Comparison of ENCODE assay signal across 24 mouse cellular contexts in the genomic region with DNA sequence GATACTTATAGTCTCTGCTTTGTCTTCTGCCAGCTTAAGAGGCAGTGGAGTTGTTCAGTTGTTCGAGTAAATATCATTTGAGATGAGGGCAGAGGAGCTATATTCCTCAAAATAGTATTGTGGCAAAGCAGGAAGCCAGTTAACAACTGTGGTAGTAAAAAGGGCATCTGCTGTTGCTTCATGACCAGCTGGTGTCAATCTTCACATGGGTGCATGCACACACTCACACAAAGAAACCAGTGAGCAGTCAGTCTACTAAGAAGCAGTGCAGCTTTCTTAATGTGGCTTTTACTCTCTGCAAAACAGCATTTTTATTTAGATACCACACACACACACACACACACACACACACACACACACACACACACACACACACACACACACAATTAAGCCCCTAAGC.
A peak's percentile ranks its signal among the peaks of the same experiment; 100 is the strongest.
DNase-seq lines count a peak whose midpoint lies in the region; ATAC-seq and TF ChIP-seq lines count a peak whose summit lies in the region.
"Had no signal": no experiment of that assay in that cellular context is flagged by ENCODE, and none has a peak within 500 bp of the region (broad histone marks: within the 10 kb centered on the region; RNA-seq: fewer than 3 reads in every experiment).

No protein-coding gene starts in this region.

- no peaks in the 10 kb centered on the region for H3K9me3 ChIP-seq in forebrain, embryonic 15.5 days
- H3K9me3 ChIP-seq in forebrain, embryonic 12.5 days = no peaks in the 10 kb centered on the region
- H3K9me3 ChIP-seq in midbrain, postnatal 0 days (ENCODE audit: low read length) = no peaks in the 10 kb centered on the region
- no peaks in the 10 kb centered on the region for H3K9me3 ChIP-seq in midbrain, embryonic 13.5 days
- H3K9me3 ChIP-seq in stomach, postnatal 0 days (ENCODE audit: control insufficient read depth, low read length) = no peaks in the 10 kb centered on the region
- H3K9me3 ChIP-seq: embryonic facial prominence, embryonic 10.5 days; heart, embryonic 13.5 days; hindbrain, embryonic 12.5 days; limb, embryonic 15.5 days; midbrain, embryonic 12.5 days; neural tube, embryonic 12.5 days had no signal

- no peak overlapping the region for H3K4me3 ChIP-seq in forebrain, embryonic 15.5 days
- no peak overlapping the region for H3K4me3 ChIP-seq in forebrain, embryonic 12.5 days (replicated peaks)
- H3K4me3 ChIP-seq in midbrain, postnatal 0 days (ENCODE audit: low read depth, low read length) = no peak overlapping the region
- H3K4me3 ChIP-seq in midbrain, embryonic 13.5 days (replicated peaks) = no peak overlapping the region
- H3K4me3 ChIP-seq in stomach, postnatal 0 days (ENCODE audit: low read depth, low read length) = no peak overlapping the region
- H3K4me3 ChIP-seq: embryonic facial prominence, embryonic 10.5 days; heart, adult 2 months; heart, embryonic 13.5 days; hindbrain, embryonic 12.5 days; left cerebral cortex, adult 2 months; limb, embryonic 15.5 days; midbrain, embryonic 12.5 days; neural tube, embryonic 12.5 days had no signal

- H3K36me3 ChIP-seq in forebrain, embryonic 15.5 days = no peaks in the 10 kb centered on the region
- no peaks in the 10 kb centered on the region for H3K36me3 ChIP-seq in forebrain, embryonic 12.5 days (replicated peaks)
- no peaks in the 10 kb centered on the region for H3K36me3 ChIP-seq in midbrain, postnatal 0 days (ENCODE audit: insufficient read depth, low read length)
- H3K36me3 ChIP-seq in midbrain, embryonic 13.5 days = no peaks in the 10 kb centered on the region
- H3K36me3 ChIP-seq in stomach, postnatal 0 days (ENCODE audit: control insufficient read depth, insufficient read depth, low read length) = no peaks in the 10 kb centered on the region
- H3K36me3 ChIP-seq: embryonic facial prominence, embryonic 10.5 days; heart, embryonic 13.5 days; hindbrain, embryonic 12.5 days; limb, embryonic 15.5 days; midbrain, embryonic 12.5 days; neural tube, embryonic 12.5 days had no signal

- DNase-seq in midbrain, postnatal 0 days (ENCODE audit: low spot score) = peak; percentile 56
- DNase-seq in forelimb bud, embryonic 11.5 days (ENCODE audit: low read depth, low spot score) = peak; percentile 20
- DNase-seq in urinary bladder, postnatal 14 days (ENCODE audit: low spot score) = no peak
- DNase-seq in stomach, postnatal 0 days (ENCODE audit: low spot score) = no peak
- DNase-seq: adrenal gland, adult 8-10 months; cerebellum, adult 8-10 months; gastrocnemius, postnatal 36 days; heart, adult 2 months; heart, postnatal 14 days; kidney, adult 11 months; kidney, postnatal 4 days; lung, embryonic 14.5 days had no signal

- TF ChIP-seq EP300 in stomach, postnatal 0 days (optimal IDR thresholded peaks at IDR 0.05) = no peak

- no peak for TF ChIP-seq CTCF in midbrain, postnatal 0 days (IDR thresholded peaks at IDR 0.05)
- TF ChIP-seq CTCF in stomach, postnatal 0 days (IDR thresholded peaks at IDR 0.05; ENCODE audit: low read depth) = no peak

- ATAC-seq in forebrain, embryonic 15.5 days (replicated peaks) = peak; percentile 47
- no peak for ATAC-seq in forebrain, embryonic 12.5 days (ENCODE audit: low FRiP score)
- no peak for ATAC-seq in midbrain, postnatal 0 days (ENCODE audit: low FRiP score)
- ATAC-seq in midbrain, embryonic 13.5 days = no peak
- no peak for ATAC-seq in stomach, postnatal 0 days (ENCODE audit: low FRiP score, low TSS enrichment)
- ATAC-seq: activated CD4-positive, CD25-positive, alpha-beta regulatory T cell, adult 4 months had no signal

- no peaks in the 10 kb centered on the region for H3K27me3 ChIP-seq in forebrain, embryonic 15.5 days
- no peaks in the 10 kb centered on the region for H3K27me3 ChIP-seq in forebrain, embryonic 12.5 days
- no peaks in the 10 kb centered on the region for H3K27me3 ChIP-seq in midbrain, postnatal 0 days (ENCODE audit: insufficient read depth, low read length)
- H3K27me3 ChIP-seq in midbrain, embryonic 13.5 days = no peaks in the 10 kb centered on the region
- no peaks in the 10 kb centered on the region for H3K27me3 ChIP-seq in stomach, postnatal 0 days (ENCODE audit: control insufficient read depth, insufficient read depth, low read length)
- H3K27me3 ChIP-seq: heart, embryonic 13.5 days; hindbrain, embryonic 12.5 days; limb, embryonic 15.5 days; midbrain, embryonic 12.5 days; neural tube, embryonic 12.5 days had no signal

- WGBS in forebrain, embryonic 15.5 days = 41% methylated on average over 1 of the region's 1 CpGs
- 85% methylated on average over 1 of the region's 1 CpGs for WGBS in forebrain, embryonic 12.5 days
- 86% methylated on average over 1 of the region's 1 CpGs for WGBS in midbrain, postnatal 0 days
- WGBS in midbrain, embryonic 13.5 days = 83% methylated on average over 1 of the region's 1 CpGs
- WGBS in stomach, postnatal 0 days = 76% methylated on average over 1 of the region's 1 CpGs

- H3K4me1 ChIP-seq in forebrain, embryonic 15.5 days = peaks cover 44% of the 10 kb centered on the region
- H3K4me1 ChIP-seq in forebrain, embryonic 12.5 days = peaks cover 3% of the 10 kb centered on the region; the same call in 1 of the 2 replicates
- H3K4me1 ChIP-seq in midbrain, postnatal 0 days (ENCODE audit: insufficient read depth, low read length) = no peaks in the 10 kb centered on the region
- peaks cover 12% of the 10 kb centered on the region for H3K4me1 ChIP-seq in midbrain, embryonic 13.5 days (replicated peaks)
- no peaks in the 10 kb centered on the region for H3K4me1 ChIP-seq in stomach, postnatal 0 days (replicated peaks; ENCODE audit: control insufficient read depth, insufficient read depth)
- H3K4me1 ChIP-seq: limb, embryonic 15.5 days; neural tube, embryonic 12.5 days had no signal

- H3K9ac ChIP-seq in forebrain, embryonic 15.5 days (replicated peaks) = no peak overlapping the region
- H3K9ac ChIP-seq in forebrain, embryonic 12.5 days = no peak overlapping the region
- H3K9ac ChIP-seq in midbrain, postnatal 0 days (replicated peaks; ENCODE audit: low read length, poor library complexity, severe bottlenecking) = no peak overlapping the region
- no peak overlapping the region for H3K9ac ChIP-seq in midbrain, embryonic 13.5 days (replicated peaks)
- no peak overlapping the region for H3K9ac ChIP-seq in stomach, postnatal 0 days (ENCODE audit: low read length)
- H3K9ac ChIP-seq: heart, embryonic 13.5 days; hindbrain, embryonic 12.5 days; limb, embryonic 15.5 days; liver, embryonic 14.5 days; lung, embryonic 14.5 days; midbrain, embryonic 12.5 days; neural tube, embryonic 12.5 days had no signal

- H3K4me2 ChIP-seq in forebrain, embryonic 15.5 days (replicated peaks) = no peak overlapping the region
- H3K4me2 ChIP-seq in forebrain, embryonic 12.5 days = no peak overlapping the region
- H3K4me2 ChIP-seq in midbrain, postnatal 0 days (ENCODE audit: low read depth, low read length, poor library complexity, severe bottlenecking) = no peak overlapping the region
- H3K4me2 ChIP-seq in midbrain, embryonic 13.5 days (replicated peaks) = no peak overlapping the region
- no peak overlapping the region for H3K4me2 ChIP-seq in stomach, postnatal 0 days (replicated peaks; ENCODE audit: low read depth)
- H3K4me2 ChIP-seq: heart, embryonic 13.5 days; hindbrain, embryonic 12.5 days; limb, embryonic 15.5 days; lung, embryonic 14.5 days; midbrain, embryonic 12.5 days; neural tube, embryonic 12.5 days had no signal

- peak overlapping the region; percentile 52 for H3K27ac ChIP-seq in forebrain, embryonic 15.5 days (replicated peaks)
- H3K27ac ChIP-seq in forebrain, embryonic 12.5 days = no peak overlapping the region
- H3K27ac ChIP-seq in midbrain, postnatal 0 days (ENCODE audit: low read depth, low read length) = no peak overlapping the region
- H3K27ac ChIP-seq in midbrain, embryonic 13.5 days = no peak overlapping the region; the same call in 1 of the 2 replicates
- H3K27ac ChIP-seq in stomach, postnatal 0 days (replicated peaks) = no peak overlapping the region
- H3K27ac ChIP-seq: embryonic facial prominence, embryonic 10.5 days; heart, adult 2 months; heart, embryonic 13.5 days; hindbrain, embryonic 12.5 days; limb, embryonic 15.5 days; liver, embryonic 14.5 days; midbrain, embryonic 12.5 days; neural tube, embryonic 12.5 days had no signal

Comparison
In these comparisons a context has a peak if more than half of its experiments do, and no peak if none do; other contexts are left out.
1. DNase-seq: peak in midbrain, postnatal 0 days (single experiment) and forelimb bud, embryonic 11.5 days (single experiment); none in urinary bladder, postnatal 14 days (single experiment) and stomach, postnatal 0 days (single experiment).